ENCODE assay signal across 15 mouse cellular contexts in genomic region chr13:109581284-109582070, GRCm38 (mm10).
DNase-seq lines count a peak whose midpoint lies in the region; ATAC-seq and TF ChIP-seq lines count a peak whose summit lies in the region.
"Had no signal": no experiment of that assay in that cellular context is flagged by ENCODE, and none has a peak within 500 bp of the region (broad histone marks: within the 10 kb centered on the region; RNA-seq: fewer than 3 reads in every experiment).

No protein-coding gene starts in this region.

- H3K9me3 ChIP-seq in midbrain, embryonic 12.5 days, result no peaks in the 10 kb centered on the region
- no peaks in the 10 kb centered on the region for H3K9me3 ChIP-seq in midbrain, embryonic 10.5 days (replicated peaks)
- H3K9me3 ChIP-seq: neural tube, embryonic 13.5 days had no signal

- H3K36me3 ChIP-seq in heart, adult 2 months (ENCODE audit: control insufficient read depth, insufficient read depth, low read length), result no peaks in the 10 kb centered on the region
- no peaks in the 10 kb centered on the region for H3K36me3 ChIP-seq in midbrain, embryonic 12.5 days
- no peaks in the 10 kb centered on the region for H3K36me3 ChIP-seq in midbrain, embryonic 10.5 days
- H3K36me3 ChIP-seq: neural tube, embryonic 13.5 days had no signal

- no peaks in the 10 kb centered on the region for H3K27me3 ChIP-seq in heart, adult 2 months (ENCODE audit: control insufficient read depth, insufficient read depth, low read length)
- no peaks in the 10 kb centered on the region for H3K27me3 ChIP-seq in midbrain, embryonic 12.5 days
- H3K27me3 ChIP-seq in midbrain, embryonic 10.5 days (ENCODE audit: low read depth, poor library complexity, severe bottlenecking), result no peaks in the 10 kb centered on the region
- H3K27me3 ChIP-seq: neural tube, embryonic 13.5 days had no signal

- no peak for TF ChIP-seq EP300 in heart, adult 2 months (IDR thresholded peaks at IDR 0.05; ENCODE audit: insufficient read depth, low read depth, low read length)

- no peak overlapping the region for H3K4me2 ChIP-seq in midbrain, embryonic 12.5 days (replicated peaks)
- H3K4me2 ChIP-seq: hindbrain, embryonic 14.5 days; lung, embryonic 14.5 days; neural tube, embryonic 13.5 days had no signal

- H3K4me1 ChIP-seq in heart, adult 2 months (ENCODE audit: control insufficient read depth, insufficient read depth, low read length), result no peaks in the 10 kb centered on the region; the same call in 1 of the 2 replicates
- H3K4me1 ChIP-seq in midbrain, embryonic 12.5 days, result no peaks in the 10 kb centered on the region
- H3K4me1 ChIP-seq in midbrain, embryonic 10.5 days, result peaks cover 12% of the 10 kb centered on the region; the same call in 1 of the 2 replicates

- peak overlapping the region; percentile 39 for H3K4me3 ChIP-seq in heart, adult 2 months
- H3K4me3 ChIP-seq in midbrain, embryonic 12.5 days, result no peak overlapping the region
- H3K4me3 ChIP-seq in midbrain, embryonic 10.5 days, result no peak overlapping the region
- H3K4me3 ChIP-seq: neural tube, embryonic 13.5 days had no signal

- no peak overlapping the region for H3K9ac ChIP-seq in heart, adult 2 months (ENCODE audit: low read depth, low read length)
- H3K9ac ChIP-seq in midbrain, embryonic 12.5 days (replicated peaks), result no peak overlapping the region
- H3K9ac ChIP-seq: hindbrain, embryonic 14.5 days; lung, embryonic 14.5 days; neural tube, embryonic 13.5 days had no signal

- 43% methylated on average over 16 of the region's 16 CpGs for WGBS in heart, adult 2 months
- 86% methylated on average over 16 of the region's 16 CpGs for WGBS in midbrain, embryonic 12.5 days
- 84% methylated on average over 16 of the region's 16 CpGs for WGBS in midbrain, embryonic 10.5 days

- DNase-seq in heart, adult 2 months, result peak in 1 of 2 experiments; percentile 5
- DNase-seq in heart, postnatal 25 days (ENCODE audit: low spot score), result no peak
- no peak for DNase-seq in midbrain, embryonic 10.5 days (ENCODE audit: low spot score)
- DNase-seq in forelimb bud, embryonic 11.5 days (ENCODE audit: low read depth, low spot score), result peak; percentile 3
- peak; percentile 6 for DNase-seq in kidney, postnatal 10 days
- no peak for DNase-seq in urinary bladder, postnatal 10 days (ENCODE audit: low spot score)
- no peak for DNase-seq in spleen, adult 18-20 months
- DNase-seq: adrenal gland, postnatal 36 days; cerebellum, adult 11-12 months; lung, embryonic 14.5 days; thymus, postnatal 36 days had no signal

- no peak overlapping the region for H3K27ac ChIP-seq in heart, adult 2 months
- 0 out of 2 replicates have a peak overlapping the region, but pooled peaks have one; percentile 1 for H3K27ac ChIP-seq in midbrain, embryonic 12.5 days (replicated peaks)
- no peak overlapping the region for H3K27ac ChIP-seq in midbrain, embryonic 10.5 days (replicated peaks)
- H3K27ac ChIP-seq: hindbrain, embryonic 14.5 days; neural tube, embryonic 13.5 days had no signal

- ATAC-seq in midbrain, embryonic 12.5 days (ENCODE audit: low FRiP score, low read depth), result no peak
- ATAC-seq: CD4-positive, CD25-positive, alpha-beta regulatory T cell, adult 4 months had no signal

- no peaks in the 10 kb centered on the region for H3K79me2 ChIP-seq in heart, adult 2 months (replicated peaks; ENCODE audit: control insufficient read depth, insufficient read depth, low read length)

- intact Hi-C loops in heart, adult 2 months (cut with DNase I), result no loop called here
- intact Hi-C loops in heart, postnatal 25 days (cut with DNase I), result no loop called here

- TF ChIP-seq POLR2A in heart, adult 2 months (IDR thresholded peaks at IDR 0.05; ENCODE audit: insufficient read depth, low read depth, low read length), result no peak

- TF ChIP-seq CTCF in heart, adult 2 months (IDR thresholded peaks at IDR 0.05), result no peak

Comparison
In these comparisons a context has a peak if more than half of its experiments do, and no peak if none do; other contexts are left out.
1. DNase-seq: peak in forelimb bud, embryonic 11.5 days (single experiment) and kidney, postnatal 10 days (single experiment); none in heart, postnatal 25 days (single experiment), midbrain, embryonic 10.5 days (single experiment), urinary bladder, postnatal 10 days (single experiment) and spleen, adult 18-20 months (0 of 2).